Mouse (Mus musculus) cortical plate, adult 2 months (tissue): ENCODE results near the gene Sgtb. TPM values are rescaled to one million over a fixed set of nuclear protein-coding genes. Genes with fewer than 3 reads are reported as not detected.

ENCODE experiments used
- H3K27ac ChIP-seq: fragments of 200-500 bp; 2 replicates; pipeline ENCODE4 v1.5.1; 2012; ENCODE audit warnings: low read length, control low read depth, inconsistent platforms; ENCODE audit not compliant: insufficient read depth
- H3K4me1 ChIP-seq: fragments of 200-500 bp; 2 replicates; pipeline ENCODE4 v1.6.1; 2011; ENCODE audit warnings: low read length; ENCODE audit not compliant: control insufficient read depth, insufficient read depth
- H3K4me3 ChIP-seq: fragments of 200-500 bp; 2 replicates; pipeline ENCODE4 v1.5.1; 2011; ENCODE audit warnings: mild to moderate bottlenecking, low read length, control low read depth; ENCODE audit not compliant: insufficient read depth
- CTCF ChIP-seq: fragments of 200-500 bp; IDR thresholded peaks from 2 replicates; pipeline ENCODE4 v1.5.1; 2011; ENCODE audit warnings: mild to moderate bottlenecking, control low read depth, low read length; ENCODE audit not compliant: insufficient read depth; ENCODE audit errors: extremely low read depth
- POLR2A ChIP-seq: fragments of 200-500 bp; IDR thresholded peaks from 2 replicates; pipeline ENCODE4 v1.6.1; 2011; ENCODE audit warnings: mild to moderate bottlenecking, low read length, control low read depth; ENCODE audit not compliant: insufficient read depth; ENCODE audit errors: extremely low read depth
- polyA plus RNA-seq: library from polyadenylated mRNA; depleted of rRNA; stranded (reverse); fragments of >200 nt; gene quantifications from 2 replicates; pipeline ENCODE4 v1.2.3, GENCODE M21; 2012; rRNA removed

The Sgtb gene
- polyA plus RNA-seq = 96.1 and 99.2 TPM in 2 replicates

- TF ChIP-seq CTCF (no peak), POLR2A (peak; percentile 71; the same call in 1 of the 2 replicates)
- Histone ChIP-seq H3K4me3 (peak within 1 kb of the TSS; percentile 98), H3K27ac (peak within 1 kb of the TSS; percentile 94), H3K4me1 (peaks cover 3% of the 10 kb centered on the region; the same call in 1 of the 2 replicates)
These were observed at the start of gene Sgtb, which contains the start of gene Nln for GRCm38 (mm10) chr13:104109288-104109815. TSS of gene Sgtb (plus strand) at chr13:104109741. TSS of gene Nln (minus strand) at chr13:104109614.

- Histone ChIP-seq H3K27ac (no peak overlapping the region), H3K4me3 (no peak overlapping the region), H3K4me1 (no peaks in the 10 kb centered on the region; the same call in 1 of the 2 replicates)
- TF ChIP-seq POLR2A = no peak
- TF ChIP-seq CTCF = no peak
These were observed 49.3 kb upstream of the Sgtb start for GRCm38 (mm10) chr13:104060231-104060630.

- no peak overlapping the region for H3K27ac ChIP-seq
- no peak overlapping the region for H3K4me3 ChIP-seq
- TF ChIP-seq POLR2A (no peak), CTCF (no peak)
- H3K4me1 ChIP-seq = no peaks in the 10 kb centered on the region; the same call in 1 of the 2 replicates
These were observed 47.4 kb upstream of the Sgtb start for GRCm38 (mm10) chr13:104061975-104062750.

- Histone ChIP-seq H3K27ac (no peak overlapping the region), H3K4me3 (no peak overlapping the region), H3K4me1 (no peaks in the 10 kb centered on the region; the same call in 1 of the 2 replicates)
- no peak for TF ChIP-seq CTCF
- TF ChIP-seq POLR2A = no peak
These were observed 46.5 kb upstream of the Sgtb start for GRCm38 (mm10) chr13:104063061-104063460.

GRCm38 (mm10) chr13:104065649-104066347 is 43.7 kb upstream of the Sgtb start:
- TF ChIP-seq POLR2A (no peak), CTCF (no peak)
- Histone ChIP-seq H3K4me3 (no peak overlapping the region), H3K4me1 (no peaks in the 10 kb centered on the region), H3K27ac (no peak overlapping the region)

- Histone ChIP-seq H3K4me3 (no peak overlapping the region), H3K4me1 (no peaks in the 10 kb centered on the region), H3K27ac (no peak overlapping the region)
- TF ChIP-seq CTCF (no peak), POLR2A (no peak)
These were observed 40.3 kb upstream of the Sgtb start for GRCm38 (mm10) chr13:104069216-104069615.

GRCm38 (mm10) chr13:104070703-104071102 is 38.8 kb upstream of the Sgtb start:
- Histone ChIP-seq H3K4me1 (no peaks in the 10 kb centered on the region), H3K27ac (no peak overlapping the region), H3K4me3 (no peak overlapping the region)
- TF ChIP-seq POLR2A = no peak
- TF ChIP-seq CTCF = no peak

GRCm38 (mm10) chr13:104072351-104072750 is 37.2 kb upstream of the Sgtb start:
- Histone ChIP-seq H3K4me1 (no peaks in the 10 kb centered on the region), H3K27ac (no peak overlapping the region), H3K4me3 (no peak overlapping the region)
- TF ChIP-seq POLR2A = no peak
- TF ChIP-seq CTCF = no peak

- TF ChIP-seq CTCF = no peak
- no peak for TF ChIP-seq POLR2A
- H3K27ac ChIP-seq = no peak overlapping the region
- H3K4me3 ChIP-seq = no peak overlapping the region
- H3K4me1 ChIP-seq = no peaks in the 10 kb centered on the region
These were observed 35.3 kb upstream of the Sgtb start for GRCm38 (mm10) chr13:104074230-104074629.
